Mouse (Mus musculus) thymus, postnatal 25 days (tissue): ENCODE measurements around the gene Smoc2.

Experiments used
- DNase-seq: peaks from one replicate; pipeline ENCODE4 v3.0.0; 2022

Gene Smoc2

DNA sequence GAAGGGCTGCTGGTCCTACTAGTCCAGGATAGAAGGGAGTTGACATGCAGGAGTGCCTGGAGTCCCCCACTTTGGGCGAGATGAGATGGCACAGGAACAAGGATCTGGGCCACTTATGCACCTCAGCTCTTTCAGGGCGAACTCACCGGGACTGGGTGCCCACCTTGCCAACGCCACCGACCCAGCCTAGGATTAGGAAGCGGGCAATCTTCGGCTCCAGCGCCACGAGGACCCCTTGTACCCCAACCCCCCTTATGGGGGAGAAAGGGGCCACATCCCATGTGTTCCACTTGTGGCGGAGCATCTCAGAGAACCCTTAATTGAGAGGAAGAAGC lies 627 bp downstream of the Smoc2 start:
- DNase-seq, result no peak

- no peak for DNase-seq
These were observed 1.1 kb downstream of the Smoc2 start for GRCm38 (mm10) chr17:14280425-14280833.

- DNase-seq, result peak; percentile 60
These were observed 8.8 kb downstream of the Smoc2 start for GRCm38 (mm10) chr17:14288015-14288616.

- DNase-seq, result no peak
These were observed 14.3 kb downstream of the Smoc2 start for GRCm38 (mm10) chr17:14293617-14294016.

GRCm38 (mm10) chr17:14295146-14295545 lies 15.8 kb downstream of the Smoc2 start:
- DNase-seq, result no peak

GRCm38 (mm10) chr17:14300361-14300760 lies 21.1 kb downstream of the Smoc2 start:
- DNase-seq, result no peak

DNA sequence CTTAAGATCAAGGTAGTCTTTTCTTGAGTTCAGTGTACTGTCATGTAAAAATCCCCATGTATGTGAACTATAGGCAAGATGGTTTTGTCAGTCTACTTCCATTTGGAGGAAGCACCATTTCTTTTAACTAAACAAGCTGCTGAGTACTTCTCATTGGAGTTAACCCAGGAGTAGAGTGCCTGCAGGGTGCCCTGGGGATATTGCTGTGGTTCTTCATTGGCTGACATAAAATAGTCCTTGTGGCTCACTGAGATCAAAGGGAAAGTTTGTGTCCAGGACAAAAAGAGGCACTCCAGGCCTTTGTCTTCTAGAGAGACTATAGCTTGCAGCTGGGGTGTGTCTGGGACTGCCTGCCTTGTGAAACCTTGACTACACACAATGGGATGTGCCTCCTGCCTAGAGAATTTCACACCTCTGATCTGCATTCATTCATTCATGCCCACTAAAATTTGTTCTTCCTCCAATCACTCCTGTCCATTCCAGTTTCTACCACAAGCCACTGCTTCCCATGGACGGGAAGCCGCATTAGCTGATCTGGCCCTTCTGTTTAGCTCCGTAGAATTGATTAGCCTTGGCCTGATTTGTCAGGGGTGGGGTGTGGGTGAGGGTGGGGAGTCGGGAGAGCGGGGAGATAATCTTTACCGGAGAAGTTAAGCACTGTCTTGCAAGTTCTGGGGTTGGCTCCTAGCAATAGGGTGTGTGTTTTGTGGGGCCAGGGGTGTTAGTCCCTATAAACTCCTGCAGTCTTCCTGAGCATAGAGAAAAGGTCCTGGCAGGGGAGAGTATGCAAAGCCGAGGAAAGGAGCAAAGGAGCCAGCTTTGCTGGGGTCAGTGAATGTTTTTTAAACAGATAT lies 22.4 kb downstream of the Smoc2 start:
- DNase-seq, result no peak

DNA sequence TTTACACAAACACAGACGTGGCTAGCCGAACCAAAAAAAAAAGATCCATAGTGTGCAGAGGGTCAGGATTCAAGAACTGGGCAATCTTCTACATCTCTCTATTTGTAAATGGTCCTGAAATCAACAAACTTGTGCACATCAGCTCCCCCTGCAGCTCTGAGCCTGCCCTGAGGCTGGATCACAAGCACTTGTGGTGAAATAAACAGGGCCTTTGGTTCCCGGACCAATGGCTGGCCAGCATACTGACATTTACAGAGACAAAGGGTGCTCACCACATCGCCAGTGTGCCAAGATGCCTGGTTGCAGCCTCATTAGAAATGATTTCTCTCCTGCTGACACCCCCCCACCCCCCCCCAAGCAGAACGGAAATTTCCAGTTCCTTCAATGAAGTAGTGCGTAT lies 23.1 kb downstream of the Smoc2 start:
- DNase-seq, result no peak

GRCm38 (mm10) chr17:14303722-14304121 lies 24.4 kb downstream of the Smoc2 start:
- no peak for DNase-seq

DNA sequence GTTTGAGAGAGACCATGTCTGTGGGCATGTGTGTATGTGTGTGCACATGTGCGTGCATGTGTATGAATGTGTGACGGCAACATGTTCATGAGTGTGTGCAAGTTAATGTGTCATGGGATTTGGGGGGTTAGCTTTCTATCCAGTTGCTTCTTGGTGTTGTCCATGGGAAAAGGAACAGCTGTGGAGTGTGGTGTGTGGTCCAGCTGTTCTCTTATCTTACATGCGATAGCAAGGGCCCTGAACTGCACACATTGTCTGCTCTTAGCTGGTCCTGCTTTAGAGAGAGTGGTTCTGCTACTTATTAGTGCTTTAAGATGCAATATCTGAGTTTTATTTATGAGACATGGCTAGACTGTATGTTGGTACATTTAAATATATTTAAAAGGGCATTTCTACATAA lies 30.6 kb downstream of the Smoc2 start:
- DNase-seq, result no peak

DNA sequence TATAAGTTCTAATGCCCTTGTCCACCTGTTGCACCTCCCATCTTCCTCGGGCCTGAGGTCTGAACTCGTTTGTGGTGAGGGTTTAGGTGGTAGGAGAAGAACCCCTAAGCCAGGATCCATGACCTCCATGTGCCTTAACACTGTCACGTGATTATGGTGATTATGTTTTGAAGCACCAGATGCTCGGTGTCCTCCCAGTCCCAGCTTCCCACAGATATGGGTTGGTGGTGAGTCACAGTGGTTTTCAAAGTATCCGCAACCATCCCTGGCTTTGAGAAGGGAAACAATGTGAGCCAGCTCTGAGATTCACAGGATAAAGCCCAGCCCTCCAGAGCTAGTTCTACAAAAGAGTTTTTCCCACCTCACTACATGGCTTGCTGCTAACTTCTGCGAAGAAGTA lies 33.1 kb downstream of the Smoc2 start:
- DNase-seq, result no peak

- DNase-seq, result no peak
These were observed 35.0 kb downstream of the Smoc2 start for GRCm38 (mm10) chr17:14314308-14314707.

DNA sequence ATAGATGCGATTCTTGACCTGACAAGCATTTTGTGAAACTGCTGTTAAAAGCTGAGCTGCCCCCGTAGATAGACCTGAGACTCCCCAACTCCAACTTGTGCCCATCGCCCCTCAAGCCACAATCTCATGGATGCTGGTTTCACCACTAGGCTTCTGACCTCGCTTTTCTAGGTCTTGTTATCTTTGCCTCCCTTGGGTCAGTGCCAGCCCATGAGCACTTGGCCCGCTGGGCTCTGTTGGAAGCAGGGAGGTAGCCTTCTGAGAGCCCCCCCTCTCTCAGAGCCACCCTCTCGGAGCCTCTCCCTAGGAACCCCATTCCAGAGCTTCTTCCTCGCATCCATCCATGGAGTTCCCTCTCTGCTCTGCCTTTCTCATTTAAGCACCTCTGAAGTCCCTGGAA lies 37.2 kb downstream of the Smoc2 start:
- no peak for DNase-seq

GRCm38 (mm10) chr17:14317439-14317838 lies 38.1 kb downstream of the Smoc2 start:
- DNase-seq, result no peak

DNA sequence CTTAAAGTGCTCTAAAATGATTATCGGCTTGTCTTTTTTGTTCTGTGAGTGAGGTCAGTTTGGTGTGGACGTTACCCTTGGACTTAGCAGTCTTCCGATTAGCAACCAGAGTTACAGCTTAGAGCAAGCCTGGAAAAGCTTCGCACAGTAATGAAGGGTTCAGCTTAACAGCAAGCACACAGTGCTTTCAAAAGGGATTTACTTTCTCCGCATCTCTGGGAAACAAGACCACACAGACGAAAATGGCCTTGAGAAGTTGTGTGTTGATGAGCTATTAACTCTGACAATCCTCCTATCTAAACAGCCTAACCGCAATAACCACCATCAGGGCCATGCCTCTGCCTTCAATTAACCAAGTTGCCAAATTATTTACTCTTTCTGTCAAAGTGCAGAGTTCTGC lies 46.9 kb downstream of the Smoc2 start:
- no peak for DNase-seq

DNA sequence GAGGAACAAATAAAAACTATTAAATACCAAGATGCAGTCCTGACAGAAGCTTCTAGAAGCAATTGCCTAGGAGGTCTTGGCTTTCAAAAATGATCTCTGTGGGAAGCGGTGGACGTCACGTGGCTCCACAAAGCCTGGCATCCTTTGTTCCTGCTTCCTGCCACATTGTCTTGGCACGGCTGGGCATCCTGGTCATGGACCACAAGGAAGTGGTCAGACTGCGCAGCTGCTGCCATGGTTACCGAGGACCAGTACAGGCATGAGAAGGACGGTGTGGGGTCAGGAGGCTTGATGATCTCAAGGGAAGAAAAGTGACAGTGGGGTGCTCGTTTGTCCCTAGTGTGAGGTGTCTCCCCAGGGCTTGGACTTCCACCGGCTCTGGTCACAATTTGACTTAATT lies 48.7 kb downstream of the Smoc2 start:
- no peak for DNase-seq

DNA sequence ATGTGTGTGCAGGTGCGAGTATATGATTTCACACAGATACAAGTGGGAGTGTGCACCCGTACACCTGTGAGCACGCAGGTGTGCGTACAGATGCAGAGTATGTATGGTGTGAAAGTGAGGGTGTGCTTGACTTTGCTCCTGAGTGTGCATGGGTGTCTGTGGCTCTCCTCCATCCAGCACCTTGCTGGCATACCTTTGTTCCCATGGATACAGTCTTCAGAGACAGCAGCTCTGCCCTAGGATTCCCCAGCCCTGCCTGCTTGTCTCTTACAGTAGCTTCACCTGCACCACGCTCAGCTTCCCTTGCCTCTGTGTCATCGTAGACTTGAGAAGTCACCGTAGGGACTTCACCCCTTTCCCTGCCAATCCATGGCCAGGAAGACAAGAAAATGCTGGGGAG lies 51.2 kb downstream of the Smoc2 start:
- no peak for DNase-seq

GRCm38 (mm10) chr17:14339932-14340557 lies 60.7 kb downstream of the Smoc2 start:
- no peak for DNase-seq

GRCm38 (mm10) chr17:14340736-14341135 lies 61.4 kb downstream of the Smoc2 start:
- no peak for DNase-seq

- DNase-seq, result no peak
These were observed 63.2 kb downstream of the Smoc2 start for GRCm38 (mm10) chr17:14342511-14342910.

DNA sequence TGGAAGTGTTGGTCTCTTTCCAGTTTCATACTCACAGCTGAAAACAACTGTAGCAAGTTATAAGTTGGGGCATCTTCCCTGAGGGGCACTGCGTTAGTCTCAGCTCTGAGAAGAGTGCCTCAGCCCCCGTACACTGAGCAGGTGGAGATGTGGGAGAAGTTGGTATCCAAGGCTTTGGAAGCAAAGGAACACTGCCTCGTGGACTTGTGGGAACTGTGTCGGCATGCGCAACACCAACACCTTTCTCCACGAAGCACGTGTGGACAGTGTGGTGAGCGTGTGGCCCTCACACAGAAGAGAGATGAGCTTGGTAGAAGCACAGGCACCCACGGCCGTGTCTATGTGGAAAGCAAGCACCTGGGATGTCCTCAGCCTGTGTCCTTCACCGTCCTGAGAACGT lies 64.1 kb downstream of the Smoc2 start:
- DNase-seq, result no peak

DNA sequence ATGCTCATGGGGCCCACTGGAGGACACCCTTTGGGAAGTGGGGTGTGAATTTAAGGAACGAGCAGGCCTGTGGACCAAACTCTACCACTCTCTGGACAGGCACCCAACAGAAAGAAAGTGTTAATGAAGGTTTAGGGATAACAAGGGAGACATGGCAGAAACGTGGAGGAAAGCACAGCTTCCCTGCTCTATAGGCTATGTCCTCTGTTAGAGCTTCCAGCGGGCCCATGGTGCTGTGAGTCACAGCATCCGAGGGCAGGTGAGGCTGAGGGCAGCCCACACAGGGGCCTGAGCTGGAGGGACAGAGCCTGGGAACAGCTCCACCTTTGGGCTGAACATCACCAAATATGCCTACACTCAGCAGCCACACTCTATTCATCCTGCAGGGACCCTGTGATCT lies 66.2 kb downstream of the Smoc2 start:
- DNase-seq, result no peak

GRCm38 (mm10) chr17:14346891-14347290 lies 67.6 kb downstream of the Smoc2 start:
- no peak for DNase-seq

- DNase-seq, result no peak
These were observed 69.9 kb downstream of the Smoc2 start for GRCm38 (mm10) chr17:14349086-14349814.
